ENCODE assay signal across 9 mouse cellular contexts in the genomic region with DNA sequence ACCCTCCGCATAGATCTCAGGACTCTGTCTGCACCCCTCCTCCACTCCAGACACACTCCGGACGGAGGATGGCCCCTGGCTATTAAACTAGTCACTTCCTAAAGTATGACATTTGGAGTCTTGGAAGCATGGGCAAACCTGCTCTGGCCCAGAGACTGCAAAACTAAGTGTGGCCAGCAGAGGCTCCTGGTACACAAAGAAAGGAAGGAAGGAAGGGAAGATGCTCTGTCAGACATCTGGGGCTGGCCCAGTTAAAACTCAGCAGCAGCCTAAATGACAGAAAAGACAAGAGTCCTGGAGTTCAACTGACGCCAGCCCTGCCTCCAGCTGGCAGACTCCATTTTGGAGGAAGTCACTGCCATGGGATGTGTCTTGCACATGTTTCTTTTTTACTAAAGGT.
DNase-seq lines count a peak whose midpoint lies in the region; ATAC-seq lines count a peak whose summit lies in the region.
"Had no signal": no experiment of that assay in that cellular context is flagged by ENCODE, and none has a peak within 500 bp of the region (broad histone marks: within the 10 kb centered on the region; RNA-seq: fewer than 3 reads in every experiment).

No protein-coding gene starts in this region.

- no peak overlapping the region for H3K4me3 ChIP-seq in kidney, embryonic 15.5 days (replicated peaks)
- H3K4me3 ChIP-seq: limb, embryonic 12.5 days had no signal

- H3K4me2 ChIP-seq in kidney, embryonic 15.5 days: no peak overlapping the region
- H3K4me2 ChIP-seq: limb, embryonic 12.5 days had no signal

- WGBS in kidney, embryonic 15.5 days: 42% methylated on average over 4 of the region's 4 CpGs

- H3K4me1 ChIP-seq in kidney, embryonic 15.5 days: peaks cover 9% of the 10 kb centered on the region
- H3K4me1 ChIP-seq: limb, embryonic 12.5 days had no signal

- H3K27ac ChIP-seq in kidney, embryonic 15.5 days: no peak overlapping the region
- H3K27ac ChIP-seq: limb, embryonic 12.5 days had no signal

- no peaks in the 10 kb centered on the region for H3K36me3 ChIP-seq in kidney, embryonic 15.5 days
- H3K36me3 ChIP-seq: limb, embryonic 12.5 days had no signal

- no peak overlapping the region for H3K9ac ChIP-seq in kidney, embryonic 15.5 days
- H3K9ac ChIP-seq: limb, embryonic 12.5 days had no signal

- no peaks in the 10 kb centered on the region for H3K27me3 ChIP-seq in kidney, embryonic 15.5 days
- H3K27me3 ChIP-seq: limb, embryonic 12.5 days had no signal

- no peaks in the 10 kb centered on the region for H3K9me3 ChIP-seq in kidney, embryonic 15.5 days (replicated peaks)
- H3K9me3 ChIP-seq: limb, embryonic 12.5 days had no signal

- DNase-seq in left cerebral cortex, adult 18-20 months (ENCODE audit: low spot score in 2 of 2): peak; percentile 47 to 64
- no peak for DNase-seq in left cerebral cortex, adult 8-10 months (ENCODE audit: low spot score in 2 of 2)
- peak; percentile 46 for DNase-seq in adipocyte (ENCODE audit: low spot score)
- peak; percentile 9 for DNase-seq in fibroblast of lung, adult 2 months (ENCODE audit: low read depth)
- DNase-seq in lung, adult 18-20 months: peak; percentile 8 to 14
- peak; percentile 65 for DNase-seq in retina, embryonic 14.5 days (ENCODE audit: low spot score)
- DNase-seq in ovary, postnatal 36 days (ENCODE audit: low spot score): no peak

- peak; percentile 66; the same call in 1 of the 2 replicates for ATAC-seq in kidney, embryonic 15.5 days (replicated peaks; ENCODE audit: low FRiP score)

Comparison
In these comparisons a context has a peak if more than half of its experiments do, and no peak if none do; other contexts are left out.
1. DNase-seq: peak in left cerebral cortex, adult 18-20 months (2 of 2), adipocyte (single experiment), fibroblast of lung, adult 2 months (single experiment), lung, adult 18-20 months (2 of 2) and retina, embryonic 14.5 days (single experiment); none in left cerebral cortex, adult 8-10 months (0 of 2) and ovary, postnatal 36 days (single experiment).